Comparison of ENCODE assay signal across 19 mouse cellular contexts in the genomic region with DNA sequence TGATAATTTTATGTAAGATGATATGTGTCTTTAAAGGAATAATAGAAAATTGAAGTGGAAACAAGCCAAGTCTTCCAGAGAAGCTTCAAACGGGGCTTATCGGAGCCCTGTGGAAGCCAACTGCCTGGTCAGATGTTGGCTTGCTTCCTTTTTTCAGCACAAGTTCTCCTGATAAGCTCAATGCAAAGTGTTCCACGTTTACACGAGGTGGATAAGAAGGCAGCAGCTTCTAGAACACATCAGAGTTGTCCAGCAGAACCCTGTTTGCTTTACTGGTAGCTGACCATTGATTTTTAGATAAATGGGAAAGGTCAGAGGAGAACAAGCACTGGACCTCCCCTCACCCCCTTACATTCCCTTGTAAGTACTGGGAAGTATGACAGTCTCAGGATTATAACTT. TPM values are rescaled to one million over a fixed set of nuclear protein-coding genes. Genes with fewer than 3 reads are reported as not detected.
DNase-seq lines count a peak whose midpoint lies in the region; ATAC-seq and TF ChIP-seq lines count a peak whose summit lies in the region.
"Had no signal": no experiment of that assay in that cellular context is flagged by ENCODE, and none has a peak within 500 bp of the region (broad histone marks: within the 10 kb centered on the region; RNA-seq: fewer than 3 reads in every experiment).

No protein-coding gene starts in this region.

- no peak overlapping the region for H3K4me2 ChIP-seq in embryonic facial prominence, embryonic 14.5 days (ENCODE audit: low read depth, low read length)
- peak overlapping the region; percentile 43 for H3K4me2 ChIP-seq in liver, postnatal 0 days (ENCODE audit: low read depth, low read length)
- H3K4me2 ChIP-seq: embryonic facial prominence, embryonic 12.5 days; heart, embryonic 12.5 days had no signal

- no peaks in the 10 kb centered on the region for H3K9me3 ChIP-seq in embryonic facial prominence, embryonic 14.5 days (ENCODE audit: control insufficient read depth, low read length)
- no peaks in the 10 kb centered on the region for H3K9me3 ChIP-seq in embryonic facial prominence, embryonic 10.5 days
- no peaks in the 10 kb centered on the region for H3K9me3 ChIP-seq in liver, postnatal 0 days (ENCODE audit: low read length)
- no peaks in the 10 kb centered on the region for H3K9me3 ChIP-seq in forebrain, embryonic 10.5 days
- H3K9me3 ChIP-seq: embryonic facial prominence, embryonic 12.5 days; G1E; heart, embryonic 12.5 days had no signal

- no peaks in the 10 kb centered on the region for H3K4me1 ChIP-seq in embryonic facial prominence, embryonic 14.5 days (ENCODE audit: control insufficient read depth, insufficient read depth, low read length)
- H3K4me1 ChIP-seq in embryonic facial prominence, embryonic 10.5 days = no peaks in the 10 kb centered on the region
- H3K4me1 ChIP-seq in liver, postnatal 0 days (ENCODE audit: insufficient read depth) = peaks cover 42% of the 10 kb centered on the region
- no peaks in the 10 kb centered on the region for H3K4me1 ChIP-seq in forebrain, embryonic 10.5 days
- H3K4me1 ChIP-seq: embryonic facial prominence, embryonic 12.5 days had no signal

- DNase-seq in embryonic facial prominence, embryonic 14.5 days (ENCODE audit: low spot score) = peak; percentile 24
- DNase-seq in embryonic facial prominence, embryonic 10.5 days (ENCODE audit: low spot score) = no peak
- peak; percentile 34 for DNase-seq in testis, postnatal 14 days (ENCODE audit: low spot score)
- no peak for DNase-seq in testis, postnatal 10 days (ENCODE audit: low spot score)
- DNase-seq in liver, postnatal 0 days = no peak
- DNase-seq in forebrain, embryonic 10.5 days (ENCODE audit: extremely low spot score, low spot score) = no peak
- no peak for DNase-seq in Muller cell, postnatal 12 days (ENCODE audit: inconsistent ontology term)
- no peak for DNase-seq in gastrocnemius, adult 8-10 months (ENCODE audit: low spot score in 2 of 2)
- DNase-seq: adrenal gland, adult 2 months; cerebellum, postnatal 36 days; heart, postnatal 4 days; kidney, adult 9 months; lung, adult 2 months had no signal

- H3K27me3 ChIP-seq in embryonic facial prominence, embryonic 14.5 days (replicated peaks; ENCODE audit: control insufficient read depth, insufficient read depth, low read length) = no peaks in the 10 kb centered on the region
- no peaks in the 10 kb centered on the region for H3K27me3 ChIP-seq in embryonic facial prominence, embryonic 10.5 days (replicated peaks; ENCODE audit: low read depth, poor library complexity, severe bottlenecking)
- H3K27me3 ChIP-seq in liver, postnatal 0 days (ENCODE audit: insufficient read depth, low read length) = no peaks in the 10 kb centered on the region
- H3K27me3 ChIP-seq in forebrain, embryonic 10.5 days (ENCODE audit: poor library complexity, severe bottlenecking) = no peaks in the 10 kb centered on the region
- H3K27me3 ChIP-seq: heart, embryonic 12.5 days had no signal

- H3K4me3 ChIP-seq in embryonic facial prominence, embryonic 14.5 days (ENCODE audit: low read depth, low read length) = no peak overlapping the region
- H3K4me3 ChIP-seq in embryonic facial prominence, embryonic 10.5 days = no peak overlapping the region
- H3K4me3 ChIP-seq in liver, postnatal 0 days (ENCODE audit: low read depth, low read length) = no peak overlapping the region
- no peak overlapping the region for H3K4me3 ChIP-seq in forebrain, embryonic 10.5 days
- H3K4me3 ChIP-seq: embryonic facial prominence, embryonic 12.5 days; heart, embryonic 12.5 days had no signal

- 61% methylated on average over 4 of the region's 4 CpGs for WGBS in embryonic facial prominence, embryonic 14.5 days
- WGBS in embryonic facial prominence, embryonic 10.5 days = 78% methylated on average over 4 of the region's 4 CpGs
- 11% methylated on average over 4 of the region's 4 CpGs for WGBS in liver, postnatal 0 days (ENCODE audit: insufficient replicate concordance)
- WGBS in forebrain, embryonic 10.5 days = 87% methylated on average over 4 of the region's 4 CpGs

- no peak for TF ChIP-seq CTCF in liver, postnatal 0 days (IDR thresholded peaks at IDR 0.05; ENCODE audit: low read depth)

- no peak for ATAC-seq in embryonic facial prominence, embryonic 14.5 days (ENCODE audit: low read depth)
- ATAC-seq in liver, postnatal 0 days = peak; percentile 79
- ATAC-seq: CD4-positive, CD25-positive, alpha-beta regulatory T cell, adult 4 months; hindbrain, embryonic 16.5 days; midbrain, embryonic 16.5 days had no signal

- no peaks in the 10 kb centered on the region for H3K36me3 ChIP-seq in embryonic facial prominence, embryonic 14.5 days (ENCODE audit: control insufficient read depth, insufficient read depth, low read length)
- no peaks in the 10 kb centered on the region for H3K36me3 ChIP-seq in embryonic facial prominence, embryonic 10.5 days (replicated peaks)
- 0 out of 2 replicates have a peak, but pooled peaks cover 4% of the 10 kb centered on the region for H3K36me3 ChIP-seq in liver, postnatal 0 days (replicated peaks; ENCODE audit: insufficient read depth, low read length)
- H3K36me3 ChIP-seq in forebrain, embryonic 10.5 days (replicated peaks) = no peaks in the 10 kb centered on the region
- H3K36me3 ChIP-seq: embryonic facial prominence, embryonic 12.5 days; G1E; heart, embryonic 12.5 days had no signal

- H3K27ac ChIP-seq in embryonic facial prominence, embryonic 14.5 days (replicated peaks; ENCODE audit: low read depth, low read length) = no peak overlapping the region
- H3K27ac ChIP-seq in embryonic facial prominence, embryonic 10.5 days (replicated peaks) = no peak overlapping the region
- H3K27ac ChIP-seq in liver, postnatal 0 days (ENCODE audit: low read depth) = peak overlapping the region; percentile 69
- H3K27ac ChIP-seq in forebrain, embryonic 10.5 days = no peak overlapping the region
- H3K27ac ChIP-seq: embryonic facial prominence, embryonic 12.5 days had no signal

- H3K9ac ChIP-seq in embryonic facial prominence, embryonic 14.5 days (ENCODE audit: low read depth, low read length) = no peak overlapping the region
- H3K9ac ChIP-seq in liver, postnatal 0 days (replicated peaks) = no peak overlapping the region
- H3K9ac ChIP-seq: embryonic facial prominence, embryonic 12.5 days; heart, embryonic 12.5 days had no signal

- TF ChIP-seq EP300 in liver, postnatal 0 days (IDR thresholded peaks at IDR 0.05; ENCODE audit: low read depth) = peak; percentile 76

RNA-seq across cellular contexts. Expression of a gene that starts 9.3 kb away (rescaled TPM):
- 0.63 and 0.67 TPM in 2 replicates for polyA plus RNA-seq in embryonic facial prominence, embryonic 14.5 days (2014; fragmentation: Nextera tagmentation; extraction: Ambion mirVana)
- polyA plus RNA-seq in embryonic facial prominence, embryonic 10.5 days (2016; fragmentation: Nextera tagmentation; extraction: Ambion mirVana) = 0.21 and 0.29 TPM in 2 replicates
- 6.9 and 7.2 TPM in 2 replicates for polyA plus RNA-seq in liver, postnatal 0 days (2015; fragmentation: Nextera tagmentation; extraction: Ambion mirVana)
- polyA plus RNA-seq in forebrain, embryonic 10.5 days (2016; fragmentation: Nextera tagmentation; extraction: Ambion mirVana) = 0.14 and 0.45 TPM in 2 replicates
- not detected for total RNA-seq in gastrocnemius, adult 8-10 months (2022)
- polyA plus RNA-seq: G1E; midbrain, embryonic 16.5 days had no signal

Comparison
In these comparisons a context has a peak if more than half of its experiments do, and no peak if none do; other contexts are left out.
1. DNase-seq: peak in embryonic facial prominence, embryonic 14.5 days (single experiment) and testis, postnatal 14 days (single experiment); none in embryonic facial prominence, embryonic 10.5 days (single experiment), testis, postnatal 10 days (single experiment), liver, postnatal 0 days (single experiment), forebrain, embryonic 10.5 days (single experiment), Muller cell, postnatal 12 days (single experiment) and gastrocnemius, adult 8-10 months (0 of 2).